Comparison of ENCODE assay signal across 18 mouse cellular contexts in genomic region chr5:105480561-105480960, GRCm38 (mm10).
"Had no signal": no experiment of that assay in that cellular context is flagged by ENCODE, and none has a peak within 500 bp of the region (broad histone marks: within the 10 kb centered on the region; RNA-seq: fewer than 3 reads in every experiment).

No protein-coding gene starts in this region.

- H3K27ac ChIP-seq: midbrain, embryonic 10.5 days; midbrain, embryonic 12.5 days; neural tube, embryonic 13.5 days; neural tube, embryonic 15.5 days had no signal

- H3K4me1 ChIP-seq: midbrain, embryonic 10.5 days; midbrain, embryonic 12.5 days; neural tube, embryonic 13.5 days; neural tube, embryonic 15.5 days had no signal

- H3K27me3 ChIP-seq: midbrain, embryonic 12.5 days; neural tube, embryonic 13.5 days; neural tube, embryonic 15.5 days had no signal

- H3K4me3 ChIP-seq: midbrain, embryonic 10.5 days; midbrain, embryonic 12.5 days; myocyte; neural tube, embryonic 13.5 days; neural tube, embryonic 15.5 days had no signal

- DNase-seq: lung, adult 18-20 months; lung, embryonic 14.5 days; lung, postnatal 10 days; lung, postnatal 4 days; midbrain, embryonic 14.5 days; retina, postnatal 1 day; right cerebral cortex, adult 18-20 months; right cerebral cortex, postnatal 25 days; right cerebral cortex, postnatal 4 days; spleen, adult 18-20 months; thymus, adult 2 months; thymus, postnatal 25 days; thymus, postnatal 4 days had no signal
